Mouse (Mus musculus): ENCODE measurements around the gene Tmem38a. TPM values are rescaled to one million over a fixed set of nuclear protein-coding genes. Genes with fewer than 3 reads are reported as not detected.

The Tmem38a gene
- polyA plus RNA-seq, 1 experiment from 2014 or later: 31.6 TPM

- H3K4me2 ChIP-seq (ENCODE audit: low read depth, low read length): no peak overlapping the region
- ATAC-seq (ENCODE audit: low read depth): no peak
- H3K27me3 ChIP-seq (ENCODE audit: control insufficient read depth, insufficient read depth, low read length): no peaks in the 10 kb centered on the region
- WGBS: 73% methylated on average over 1 of the region's 1 CpGs
- no peak overlapping the region for H3K4me3 ChIP-seq (ENCODE audit: low read depth, low read length)
- H3K9me3 ChIP-seq (ENCODE audit: control insufficient read depth, low read length): no peaks in the 10 kb centered on the region
- H3K27ac ChIP-seq (ENCODE audit: low read depth, low read length): no peak overlapping the region
- H3K9ac ChIP-seq (replicated peaks; ENCODE audit: low read depth, low read length): no peak overlapping the region
- peaks cover 7% of the 10 kb centered on the region; the same call in 1 of the 2 replicates for H3K4me1 ChIP-seq (ENCODE audit: control insufficient read depth, insufficient read depth, low read length)
- no peaks in the 10 kb centered on the region for H3K36me3 ChIP-seq (ENCODE audit: control insufficient read depth, insufficient read depth, low read length)
Measured at GRCm38 (mm10) chr8:72577941-72578340, 6.1 kb downstream of the Tmem38a start.

- 81% methylated on average over 9 of the region's 9 CpGs for WGBS
- no peak overlapping the region for H3K27ac ChIP-seq (ENCODE audit: low read depth, low read length)
- no peak for ATAC-seq (ENCODE audit: low read depth)
Measured at GRCm38 (mm10) chr8:72579374-72579773, 7.5 kb downstream of the Tmem38a start.

GRCm38 (mm10) chr8:72583056-72583771 is 11.4 kb downstream of the Tmem38a start:
- Histone ChIP-seq H3K36me3 (ENCODE audit: control insufficient read depth, insufficient read depth, low read length) (no peaks in the 10 kb centered on the region), H3K9ac (replicated peaks; ENCODE audit: low read depth, low read length) (no peak overlapping the region), H3K4me1 (ENCODE audit: control insufficient read depth, insufficient read depth, low read length) (no peaks in the 10 kb centered on the region), H3K4me2 (ENCODE audit: low read depth, low read length) (no peak overlapping the region), H3K27me3 (ENCODE audit: control insufficient read depth, insufficient read depth, low read length) (no peaks in the 10 kb centered on the region), H3K4me3 (ENCODE audit: low read depth, low read length) (no peak overlapping the region), H3K9me3 (ENCODE audit: control insufficient read depth, low read length) (no peaks in the 10 kb centered on the region), H3K27ac (ENCODE audit: low read depth, low read length) (no peak overlapping the region)
- 75% methylated on average over 7 of the region's 7 CpGs for WGBS
- ATAC-seq (ENCODE audit: low read depth): no peak

More at GRCm38 (mm10) chr8:72579374-72579773, 7.5 kb downstream of the Tmem38a start:
- no peak overlapping the region for H3K4me2 ChIP-seq (ENCODE audit: low read depth, low read length)
- H3K27me3 ChIP-seq (ENCODE audit: control insufficient read depth, insufficient read depth, low read length): no peaks in the 10 kb centered on the region
- H3K4me3 ChIP-seq (ENCODE audit: low read depth, low read length): no peak overlapping the region
- no peaks in the 10 kb centered on the region for H3K9me3 ChIP-seq (ENCODE audit: control insufficient read depth, low read length)
- H3K4me1 ChIP-seq (ENCODE audit: control insufficient read depth, insufficient read depth, low read length): no peaks in the 10 kb centered on the region
- H3K9ac ChIP-seq (replicated peaks; ENCODE audit: low read depth, low read length): no peak overlapping the region
- no peaks in the 10 kb centered on the region for H3K36me3 ChIP-seq (ENCODE audit: control insufficient read depth, insufficient read depth, low read length)

DNA sequence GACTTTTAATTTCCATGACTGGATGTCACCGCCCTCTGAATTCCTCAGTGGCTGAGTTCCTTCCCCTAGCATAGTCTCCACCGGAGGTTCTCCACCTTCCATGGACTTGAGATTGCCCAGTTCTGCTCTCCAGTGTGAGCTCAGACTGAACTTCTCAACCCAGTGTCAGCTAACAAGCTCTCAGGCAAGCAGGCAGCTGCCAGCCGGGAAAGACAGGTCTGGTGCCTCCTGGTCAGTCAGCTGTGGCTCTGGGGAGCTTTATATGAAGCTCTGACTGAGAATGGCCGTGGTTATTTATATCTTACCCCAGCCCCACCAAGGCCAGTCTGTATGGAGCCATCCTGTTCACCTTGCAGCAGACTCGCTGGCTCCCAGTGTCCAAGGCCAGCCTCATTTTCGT is 12.5 kb downstream of the Tmem38a start:
- Histone ChIP-seq H3K4me3 (ENCODE audit: low read depth, low read length) (no peak overlapping the region), H3K4me1 (ENCODE audit: control insufficient read depth, insufficient read depth, low read length) (no peaks in the 10 kb centered on the region), H3K36me3 (ENCODE audit: control insufficient read depth, insufficient read depth, low read length) (no peaks in the 10 kb centered on the region), H3K27me3 (ENCODE audit: control insufficient read depth, insufficient read depth, low read length) (no peaks in the 10 kb centered on the region), H3K4me2 (ENCODE audit: low read depth, low read length) (no peak overlapping the region), H3K9ac (replicated peaks; ENCODE audit: low read depth, low read length) (no peak overlapping the region), H3K9me3 (ENCODE audit: control insufficient read depth, low read length) (no peaks in the 10 kb centered on the region), H3K27ac (ENCODE audit: low read depth, low read length) (no peak overlapping the region)
- ATAC-seq (ENCODE audit: low read depth): no peak
- WGBS: 87% methylated on average over 6 of the region's 6 CpGs

- Histone ChIP-seq H3K9me3 (ENCODE audit: control insufficient read depth, low read length) (no peaks in the 10 kb centered on the region), H3K36me3 (ENCODE audit: control insufficient read depth, insufficient read depth, low read length) (no peaks in the 10 kb centered on the region), H3K27me3 (ENCODE audit: control insufficient read depth, insufficient read depth, low read length) (no peaks in the 10 kb centered on the region), H3K27ac (ENCODE audit: low read depth, low read length) (no peak overlapping the region), H3K4me2 (ENCODE audit: low read depth, low read length) (no peak overlapping the region), H3K4me1 (ENCODE audit: control insufficient read depth, insufficient read depth, low read length) (no peaks in the 10 kb centered on the region), H3K4me3 (ENCODE audit: low read depth, low read length) (no peak overlapping the region), H3K9ac (replicated peaks; ENCODE audit: low read depth, low read length) (no peak overlapping the region)
- no peak for ATAC-seq (ENCODE audit: low read depth)
- 58% methylated on average over 6 of the region's 6 CpGs for WGBS
Measured at GRCm38 (mm10) chr8:72587806-72588205, 16.0 kb downstream of the Tmem38a start.

DNA sequence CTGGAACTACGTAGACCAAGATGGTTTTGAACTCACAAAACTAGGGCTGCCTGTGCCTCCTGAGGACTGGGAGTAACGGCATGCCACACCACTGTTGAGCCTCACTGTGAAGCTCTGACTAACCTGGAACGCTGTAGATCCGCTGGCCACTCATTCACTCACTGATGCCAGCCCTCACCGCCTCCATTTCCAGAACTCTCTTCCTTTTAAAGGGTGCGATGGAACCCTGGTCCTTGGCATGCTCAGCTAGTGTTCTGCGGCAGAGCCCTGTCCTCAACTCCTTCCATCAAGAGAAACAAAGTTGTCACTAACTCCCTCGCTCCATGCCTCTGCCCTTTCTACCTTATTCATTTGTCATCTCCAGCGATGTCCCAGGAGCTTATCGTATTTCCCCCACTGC is 17.0 kb downstream of the Tmem38a start:
- Histone ChIP-seq H3K4me3 (ENCODE audit: low read depth, low read length) (no peak overlapping the region), H3K27ac (ENCODE audit: low read depth, low read length) (no peak overlapping the region), H3K9ac (replicated peaks; ENCODE audit: low read depth, low read length) (no peak overlapping the region), H3K4me2 (ENCODE audit: low read depth, low read length) (no peak overlapping the region), H3K9me3 (ENCODE audit: control insufficient read depth, low read length) (no peaks in the 10 kb centered on the region), H3K36me3 (ENCODE audit: control insufficient read depth, insufficient read depth, low read length) (no peaks in the 10 kb centered on the region), H3K27me3 (ENCODE audit: control insufficient read depth, insufficient read depth, low read length) (no peaks in the 10 kb centered on the region), H3K4me1 (ENCODE audit: control insufficient read depth, insufficient read depth, low read length) (no peaks in the 10 kb centered on the region)
- 94% methylated on average over 10 of the region's 10 CpGs for WGBS
- ATAC-seq (ENCODE audit: low read depth): no peak

DNA sequence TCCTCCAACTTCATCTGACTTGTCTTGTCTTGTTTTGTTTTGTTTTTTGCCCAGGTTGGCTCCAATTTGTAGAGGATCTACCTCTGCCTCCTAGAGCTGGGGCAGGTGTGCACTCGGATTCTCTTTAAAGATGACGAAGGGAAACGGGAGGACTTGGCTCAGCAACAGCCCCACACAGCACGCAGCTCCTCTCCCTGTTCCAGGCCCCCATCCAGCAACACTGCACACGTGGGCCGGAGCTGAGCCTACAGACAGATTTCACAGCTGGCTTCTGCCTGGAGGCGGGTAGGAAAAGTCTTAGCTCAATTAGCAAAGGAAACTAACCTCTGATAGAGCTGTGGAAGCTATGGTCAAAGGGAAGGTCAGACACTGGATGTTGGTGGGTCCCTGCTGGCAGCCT is 17.4 kb downstream of the Tmem38a start:
- Histone ChIP-seq H3K27me3 (ENCODE audit: control insufficient read depth, insufficient read depth, low read length) (no peaks in the 10 kb centered on the region), H3K9me3 (ENCODE audit: control insufficient read depth, low read length) (no peaks in the 10 kb centered on the region), H3K36me3 (ENCODE audit: control insufficient read depth, insufficient read depth, low read length) (no peaks in the 10 kb centered on the region), H3K27ac (ENCODE audit: low read depth, low read length) (no peak overlapping the region), H3K4me3 (ENCODE audit: low read depth, low read length) (no peak overlapping the region), H3K9ac (replicated peaks; ENCODE audit: low read depth, low read length) (no peak overlapping the region), H3K4me1 (ENCODE audit: control insufficient read depth, insufficient read depth, low read length) (no peaks in the 10 kb centered on the region), H3K4me2 (ENCODE audit: low read depth, low read length) (no peak overlapping the region)
- no peak for ATAC-seq (ENCODE audit: low read depth)
- 84% methylated on average over 7 of the region's 7 CpGs for WGBS

- 70% methylated on average over 2 of the region's 2 CpGs for WGBS
- ATAC-seq (ENCODE audit: low read depth): no peak
- Histone ChIP-seq H3K9ac (replicated peaks; ENCODE audit: low read depth, low read length) (no peak overlapping the region), H3K4me3 (ENCODE audit: low read depth, low read length) (no peak overlapping the region), H3K4me1 (ENCODE audit: control insufficient read depth, insufficient read depth, low read length) (no peaks in the 10 kb centered on the region), H3K27me3 (ENCODE audit: control insufficient read depth, insufficient read depth, low read length) (no peaks in the 10 kb centered on the region), H3K27ac (ENCODE audit: low read depth, low read length) (no peak overlapping the region), H3K36me3 (ENCODE audit: control insufficient read depth, insufficient read depth, low read length) (no peaks in the 10 kb centered on the region), H3K9me3 (ENCODE audit: control insufficient read depth, low read length) (no peaks in the 10 kb centered on the region), H3K4me2 (ENCODE audit: low read depth, low read length) (no peak overlapping the region)
Measured at GRCm38 (mm10) chr8:72590198-72590597, 18.3 kb downstream of the Tmem38a start.
